Mouse (Mus musculus): ENCODE measurements at regions not wholly inside any gene's neighbourhood (a gene's known extent, or its start where the extent isn't known, plus 50 kb on each side); places are given as distances from the start of the nearest gene placed in this dataset.

DNA sequence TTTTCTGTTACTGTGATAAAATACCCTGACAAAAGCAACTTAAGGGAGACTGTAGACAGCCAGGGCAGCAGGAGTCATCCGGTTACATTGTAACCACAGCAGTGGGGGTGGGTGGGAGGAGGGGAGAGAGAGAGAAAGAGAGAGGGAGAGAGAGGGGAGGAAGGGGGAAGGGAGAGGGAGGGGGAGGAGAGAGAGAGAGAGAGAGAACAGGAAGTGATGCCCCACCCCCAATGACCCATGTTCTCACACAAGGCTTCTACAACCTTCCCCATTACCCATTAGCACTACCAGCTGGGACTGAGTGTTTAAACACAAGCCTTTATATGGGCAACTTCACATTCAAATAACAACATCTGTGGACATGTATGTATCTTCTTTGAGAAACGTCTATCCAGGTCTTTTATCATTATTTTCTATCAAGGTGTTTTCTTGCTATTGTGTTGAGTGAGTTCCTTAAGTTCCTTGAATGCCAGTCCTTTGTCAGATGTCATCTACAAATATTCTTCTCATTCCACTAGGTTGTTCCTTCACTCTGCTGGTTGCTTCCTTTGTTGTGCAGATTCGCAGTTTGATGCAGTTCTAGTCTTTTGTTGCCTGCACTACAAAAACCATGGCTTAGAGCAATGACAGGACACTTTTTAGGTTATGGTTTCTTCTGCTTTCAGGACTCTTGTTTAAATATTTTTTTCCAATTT is 274.7 kb upstream of the Ddx18 start:
- in situ Hi-C loops (cut with MboI; ENCODE audit: low sequenced_read_pairs), result no loop called here

GRCm38 (mm10) chr1:121833559-121833958 is 265.8 kb upstream of the Ddx18 start:
- in situ Hi-C loops (cut with MboI; ENCODE audit: low sequenced_read_pairs), result no loop called here

GRCm38 (mm10) chr1:121830242-121830641 is 262.5 kb upstream of the Ddx18 start:
- in situ Hi-C loops (cut with MboI; ENCODE audit: low sequenced_read_pairs), result no loop called here

DNA sequence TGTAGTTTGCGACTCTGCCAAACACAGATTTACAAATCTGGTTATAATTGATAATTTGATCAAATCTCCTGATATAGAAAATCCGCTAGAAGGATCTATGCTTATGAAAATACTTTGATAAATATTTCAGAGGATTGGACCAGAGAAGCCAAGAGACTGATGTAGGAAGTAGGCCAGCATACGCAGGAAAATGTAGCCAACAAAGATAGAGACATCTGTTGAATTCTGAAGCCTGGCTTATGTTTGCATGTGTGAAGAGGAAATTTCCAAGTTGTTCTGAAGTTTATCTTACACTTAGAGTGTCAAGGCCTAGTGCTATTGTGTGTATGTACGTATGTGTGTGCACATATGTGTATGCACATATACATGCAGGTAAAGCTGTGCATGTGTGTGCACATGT is 255.2 kb upstream of the Ddx18 start:
- in situ Hi-C loops (cut with MboI; ENCODE audit: low sequenced_read_pairs), result no loop called here

GRCm38 (mm10) chr1:121803338-121803737 is 235.5 kb upstream of the Ddx18 start:
- in situ Hi-C loops (cut with MboI; ENCODE audit: low sequenced_read_pairs), result no loop called here

DNA sequence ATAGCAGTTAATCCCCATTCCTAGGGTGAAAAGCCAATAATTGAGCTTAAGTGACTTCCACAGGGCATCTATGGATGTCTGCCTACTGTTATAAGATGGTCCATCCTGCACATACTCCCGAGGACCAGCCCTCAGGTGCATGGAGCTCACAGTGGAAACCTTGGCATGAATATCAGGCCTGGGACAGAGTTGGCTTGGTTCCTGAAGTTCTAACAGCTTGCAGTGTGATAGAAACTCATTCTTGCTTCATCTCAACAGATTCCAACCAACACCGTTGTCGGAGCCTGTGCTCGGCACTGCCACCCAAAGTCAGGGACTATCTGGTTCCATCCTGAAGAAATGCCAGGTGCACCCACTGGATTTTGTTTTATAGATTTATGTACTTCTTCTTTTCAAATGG is 234.7 kb upstream of the Ddx18 start:
- in situ Hi-C loops (cut with MboI; ENCODE audit: low sequenced_read_pairs), result no loop called here

DNA sequence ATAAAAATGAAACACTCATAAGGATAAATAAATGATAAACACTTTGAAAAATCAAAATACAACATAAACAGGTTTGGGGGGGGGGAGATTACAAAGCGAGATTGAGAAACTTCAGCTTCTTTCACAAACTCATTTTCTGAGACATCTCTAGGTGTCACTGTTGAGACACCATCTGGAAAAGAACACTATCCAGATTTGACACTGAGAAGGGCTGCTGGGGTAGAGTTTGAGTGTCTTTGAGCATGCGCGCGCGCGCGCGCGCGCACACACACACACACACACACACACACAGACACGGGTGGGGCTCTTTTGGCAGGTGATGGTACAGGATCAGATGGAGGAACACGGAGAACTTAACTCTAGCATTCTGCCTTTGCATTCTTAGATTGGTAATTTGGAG is 230.7 kb upstream of the Ddx18 start:
- in situ Hi-C loops (cut with MboI; ENCODE audit: low sequenced_read_pairs), result no loop called here

DNA sequence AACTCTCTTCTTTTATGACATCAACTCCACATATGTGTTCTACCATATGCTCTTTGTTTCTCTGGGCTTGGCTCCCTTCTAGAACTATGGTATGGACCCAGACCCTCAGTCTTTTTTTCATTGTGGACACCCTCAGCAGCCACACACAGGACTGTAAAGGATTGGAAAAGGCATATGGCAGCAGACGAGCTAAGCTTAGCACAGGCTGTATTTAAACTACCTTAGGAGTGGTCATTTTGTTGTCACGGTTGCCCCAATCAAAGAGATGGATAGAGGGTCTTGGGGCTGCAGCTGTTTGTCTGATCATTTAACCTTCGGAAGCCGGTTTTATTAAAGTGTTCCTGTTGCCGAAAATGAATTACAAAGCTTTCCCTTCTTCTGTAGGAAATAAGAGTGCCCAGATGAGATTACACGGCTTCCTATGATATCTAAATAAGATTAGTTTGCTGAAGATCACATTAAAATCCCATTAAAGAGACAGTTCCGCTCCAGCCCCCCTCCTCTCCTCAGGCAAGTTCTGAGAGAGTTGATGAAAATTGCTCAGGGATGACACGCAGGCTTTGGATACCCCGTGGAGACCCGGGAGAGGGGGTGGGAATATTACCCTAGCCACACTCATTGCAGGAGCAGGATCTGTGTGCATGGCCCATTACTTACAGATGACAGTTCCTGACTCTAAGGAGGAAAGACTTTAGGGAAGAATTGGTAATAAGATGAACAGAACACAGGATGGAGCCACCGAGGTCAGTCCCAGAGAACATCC is 227.4 kb upstream of the Ddx18 start:
- in situ Hi-C loops (cut with MboI; ENCODE audit: low sequenced_read_pairs), result no loop called here

GRCm38 (mm10) chr1:121785631-121786030 is 217.8 kb upstream of the Ddx18 start:
- in situ Hi-C loops (cut with MboI; ENCODE audit: low sequenced_read_pairs), result no loop called here

DNA sequence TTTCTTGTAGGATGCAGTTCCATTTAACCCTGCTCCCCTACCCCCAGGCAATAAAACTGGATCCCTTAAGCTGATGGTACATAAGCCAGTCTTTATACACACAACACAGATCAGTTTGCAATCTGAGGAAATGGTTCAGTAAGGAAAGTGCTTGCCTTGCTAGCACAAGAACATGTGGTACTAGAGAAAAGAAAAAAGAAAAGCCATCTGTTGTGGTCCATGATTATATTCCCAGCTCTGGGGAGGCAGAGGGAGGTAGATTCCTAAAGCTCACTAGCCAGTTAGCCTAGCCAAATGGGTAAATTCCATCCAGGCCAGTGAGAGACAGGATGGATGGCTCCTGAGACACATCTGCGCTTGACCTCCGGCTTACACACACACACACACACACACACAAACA is 206.2 kb upstream of the Ddx18 start:
- in situ Hi-C loops (cut with MboI; ENCODE audit: low sequenced_read_pairs), result no loop called here

GRCm38 (mm10) chr1:121771444-121771843 is 203.7 kb upstream of the Ddx18 start:
- in situ Hi-C loops (cut with MboI; ENCODE audit: low sequenced_read_pairs), result no loop called here

DNA sequence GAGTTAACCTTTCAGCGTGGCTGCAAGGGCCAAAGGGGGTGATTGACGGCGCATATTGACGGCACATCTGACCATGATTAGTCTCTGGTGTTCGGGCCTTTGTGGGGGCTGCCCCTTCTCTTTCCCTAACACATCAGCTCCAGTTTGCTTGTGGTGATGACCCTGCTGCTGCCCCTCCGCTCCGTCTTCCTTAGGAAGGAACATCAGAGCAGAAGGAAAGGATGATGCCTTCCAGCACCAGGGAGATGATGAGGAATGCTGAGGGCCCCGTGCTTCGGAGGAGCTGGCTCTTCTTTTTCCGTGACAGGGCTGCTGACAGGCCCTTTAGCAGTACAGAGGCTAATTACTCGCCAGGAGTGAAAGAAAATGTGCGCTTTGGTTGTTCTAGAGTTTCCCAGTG is 203.1 kb upstream of the Ddx18 start:
- in situ Hi-C loops (cut with MboI; ENCODE audit: low sequenced_read_pairs), result no loop called here

GRCm38 (mm10) chr1:121760086-121760485 is 192.3 kb upstream of the Ddx18 start:
- in situ Hi-C loops (cut with MboI; ENCODE audit: low sequenced_read_pairs), result no loop called here

DNA sequence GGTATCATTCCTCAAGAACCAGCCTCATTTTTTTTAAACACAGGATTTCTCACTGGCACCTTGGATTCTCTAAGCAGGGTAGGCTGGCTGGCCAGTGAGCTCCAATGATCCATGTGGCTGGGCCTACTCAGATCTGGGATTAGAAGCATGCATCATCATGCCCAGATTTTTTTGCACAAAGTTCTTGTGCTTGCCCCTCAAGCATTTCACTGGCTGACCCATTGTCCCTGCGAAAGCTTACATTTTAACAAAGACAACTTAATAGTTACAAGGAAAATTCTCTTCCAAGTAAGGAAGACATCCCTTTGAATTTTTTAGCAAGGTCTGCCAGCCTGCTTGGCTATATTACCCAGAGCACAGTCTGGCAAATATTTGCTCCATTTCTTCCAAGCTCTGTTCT is 177.4 kb upstream of the Ddx18 start:
- in situ Hi-C loops (cut with MboI; ENCODE audit: low sequenced_read_pairs), result no loop called here

- in situ Hi-C loops (cut with MboI; ENCODE audit: low sequenced_read_pairs), result no loop called here
These were observed 167.4 kb upstream of the Ddx18 start for GRCm38 (mm10) chr1:121735113-121735719.

DNA sequence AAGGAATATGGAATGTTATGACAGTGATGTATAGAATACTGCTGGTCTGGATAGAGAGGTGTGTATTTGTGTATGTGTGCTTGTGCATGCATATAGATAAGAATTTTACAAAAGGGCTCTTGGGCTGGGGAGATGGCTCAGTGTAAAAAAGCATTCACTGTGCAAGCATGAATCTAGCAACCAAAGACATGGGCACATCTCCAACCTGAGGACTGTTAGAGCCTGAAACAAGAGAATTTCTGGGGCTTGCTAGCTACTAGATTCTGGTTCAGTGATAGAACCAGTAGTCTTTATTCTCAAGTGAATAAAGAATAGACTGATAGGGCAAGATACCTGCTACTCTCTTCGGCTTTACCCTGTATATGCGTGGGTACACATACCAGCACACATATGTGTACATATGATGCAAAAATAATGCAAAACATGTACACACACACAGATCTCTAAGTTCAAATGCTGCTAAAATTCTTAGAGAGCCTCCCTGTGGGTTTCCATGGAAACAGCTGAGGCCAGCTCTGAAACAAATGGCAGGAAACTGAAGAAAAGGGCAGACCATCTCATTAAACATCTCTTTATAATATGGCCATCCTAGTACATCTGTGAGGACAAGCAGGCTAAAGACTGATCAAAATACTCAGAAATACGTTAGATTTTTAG is 166.8 kb upstream of the Ddx18 start:
- in situ Hi-C loops (cut with MboI; ENCODE audit: low sequenced_read_pairs), result no loop called here

- in situ Hi-C loops (cut with MboI; ENCODE audit: low sequenced_read_pairs), result no loop called here
These were observed 141.6 kb upstream of the Ddx18 start for GRCm38 (mm10) chr1:121709317-121709860.

GRCm38 (mm10) chr1:121708301-121708700 is 140.5 kb upstream of the Ddx18 start:
- in situ Hi-C loops (cut with MboI; ENCODE audit: low sequenced_read_pairs), result no loop called here

- in situ Hi-C loops (cut with MboI; ENCODE audit: low sequenced_read_pairs), result no loop called here
These were observed 134.0 kb upstream of the Ddx18 start for GRCm38 (mm10) chr1:121701826-121702225.

- in situ Hi-C loops (cut with MboI; ENCODE audit: low sequenced_read_pairs), result no loop called here
These were observed 86.1 kb upstream of the Ddx18 start for GRCm38 (mm10) chr1:121653901-121654300.

DNA sequence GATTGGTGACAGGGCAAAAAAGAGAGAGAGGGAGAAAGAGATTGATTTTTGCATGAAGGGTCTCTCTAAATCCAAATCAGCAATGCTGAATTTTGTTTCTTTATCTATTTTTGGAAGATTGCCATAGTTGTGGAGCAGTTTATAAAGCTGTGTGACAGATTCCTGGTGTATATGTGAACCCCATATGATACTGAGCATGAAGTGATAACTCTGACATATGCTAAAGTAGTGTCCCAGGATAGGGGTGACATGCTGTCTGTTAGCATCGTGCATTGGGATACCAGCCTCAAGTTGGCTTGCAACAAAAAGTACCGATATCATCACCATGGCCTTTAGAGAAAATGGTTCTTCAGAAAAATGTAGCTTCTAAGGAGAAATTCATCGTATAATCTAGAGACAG is 82.3 kb upstream of the Ddx18 start:
- in situ Hi-C loops (cut with MboI; ENCODE audit: low sequenced_read_pairs), result no loop called here

Data from CH12F3 (cell line).